Mouse (Mus musculus) kidney, embryonic 15.5 days (tissue): ENCODE measurements around the gene Gm42791. TPM values are rescaled to one million over a fixed set of nuclear protein-coding genes. Genes with fewer than 3 reads are reported as not detected.

Source experiments
- ATAC-seq: fragments of 200-750 bp; cut with Nextera tagmentation; replicated peaks from 2 replicates; pipeline ENCODE4 v1.8.0; 2017; ENCODE audit warnings: moderate TSS enrichment; ENCODE audit not compliant: low FRiP score
- H3K27ac ChIP-seq: fragments of 300-500 bp; sonication (generic); 2 replicates; pipeline ENCODE4 v1.5.1; 2015; ENCODE audit warnings: mild to moderate bottlenecking, inconsistent platforms
- H3K27me3 ChIP-seq: fragments of 300-500 bp; sonication (generic); 2 replicates; pipeline ENCODE4 v1.6.1; 2015; ENCODE audit warnings: inconsistent platforms
- H3K36me3 ChIP-seq: fragments of 300-500 bp; sonication (generic); 2 replicates; pipeline ENCODE4 v1.6.1; 2015; ENCODE audit warnings: inconsistent platforms
- H3K4me1 ChIP-seq: fragments of 300-500 bp; sonication (generic); 2 replicates; pipeline ENCODE4 v1.6.1; 2015; ENCODE audit warnings: inconsistent platforms
- H3K4me2 ChIP-seq: fragments of 300-500 bp; sonication (generic); 2 replicates; pipeline ENCODE4 v1.6.1; 2015; ENCODE audit warnings: moderate library complexity, mild to moderate bottlenecking, inconsistent platforms
- H3K4me3 ChIP-seq: fragments of 300-500 bp; sonication (generic); replicated peaks from 2 replicates; pipeline ENCODE4 v1.5.1; 2015; ENCODE audit warnings: mild to moderate bottlenecking, inconsistent platforms
- H3K9ac ChIP-seq: fragments of 300-500 bp; sonication (generic); 2 replicates; pipeline ENCODE4 v1.6.1; 2015; ENCODE audit warnings: mild to moderate bottlenecking, inconsistent platforms
- H3K9me3 ChIP-seq: fragments of 300-500 bp; sonication (generic); replicated peaks from 2 replicates; pipeline ENCODE4 v1.6.1; 2016; ENCODE audit warnings: inconsistent platforms
- WGBS: fragments of 180-500 bp; shearing (Covaris S2); methylation state at CpG from one replicate; pipeline ENCODE4 v1.1.7; 2015; ENCODE audit warnings: mixed read lengths; 5-methylcytosine and 5-hydroxymethylcytosine counted together
- polyA plus RNA-seq: library from polyadenylated mRNA; unstranded; fragments of >200 nt; fragmentation: Nextera tagmentation; extraction: Ambion mirVana; gene quantifications from 2 replicates; pipeline ENCODE4 v1.2.1, GENCODE M21; 2015

Gm42791 gene
- polyA plus RNA-seq, 1 experiment from 2014 or later = not detected

DNA sequence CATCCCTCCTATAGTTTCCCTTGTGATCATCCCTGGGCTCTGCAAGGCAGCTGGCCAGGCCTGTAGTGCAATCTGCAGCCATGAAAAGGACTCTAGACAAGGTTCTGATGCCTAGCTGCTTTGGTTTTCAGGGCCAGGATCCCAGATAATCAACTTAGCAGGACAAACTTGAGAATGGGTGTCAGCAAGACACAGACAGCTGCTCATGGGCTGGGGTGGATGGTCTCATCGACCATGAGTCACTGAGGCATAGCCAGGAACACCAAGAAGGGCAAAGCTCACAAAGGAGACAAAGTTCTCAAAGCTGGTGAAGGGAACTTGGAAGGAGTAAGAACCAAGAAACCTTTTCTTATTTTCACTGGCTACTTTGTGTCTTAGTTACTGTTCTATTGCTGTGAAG, 63.6 kb downstream of the Gm42791 start:
- no peak for ATAC-seq
- WGBS = 61% methylated on average over 1 of the region's 1 CpGs
- Histone ChIP-seq H3K9me3 (no peaks in the 10 kb centered on the region), H3K4me1 (peaks cover 33% of the 10 kb centered on the region), H3K27me3 (no peaks in the 10 kb centered on the region), H3K4me2 (no peak overlapping the region), H3K27ac (0 out of 2 replicates have a peak overlapping the region, but pooled peaks have one; percentile 46), H3K4me3 (no peak overlapping the region), H3K36me3 (no peaks in the 10 kb centered on the region), H3K9ac (no peak overlapping the region)

DNA sequence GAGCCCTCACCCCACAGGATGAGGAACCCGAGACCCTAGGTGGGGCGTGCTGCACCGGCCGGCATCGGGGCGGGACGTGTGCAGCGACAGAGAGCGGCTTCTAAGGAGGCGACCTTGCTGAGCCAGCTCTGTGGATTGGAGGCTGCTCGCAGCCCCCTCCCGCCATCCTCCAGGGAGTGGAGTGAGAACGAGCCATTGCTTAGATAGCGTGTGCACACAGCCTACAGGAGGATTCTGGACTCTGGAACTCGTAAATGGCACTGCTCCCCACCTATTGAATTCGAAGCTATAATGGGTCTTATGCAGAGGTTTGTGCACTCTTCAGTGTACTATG, 65.9 kb downstream of the Gm42791 start, which contains the start of gene Katnal1:
Gene Katnal1, minus strand, starts transcription at position 205 of the 334 bp plus-strand sequence.
- Histone ChIP-seq H3K27ac (peak within 1 kb of the TSS; percentile 86), H3K4me1 (peaks cover 35% of the 10 kb centered on the region), H3K36me3 (peaks cover 7% of the 10 kb centered on the region; the same call in 1 of the 2 replicates), H3K9ac (peak within 1 kb of the TSS; percentile 72), H3K27me3 (no peaks in the 10 kb centered on the region), H3K4me2 (peak within 1 kb of the TSS; percentile 90), H3K4me3 (peak within 1 kb of the TSS; percentile 65), H3K9me3 (no peaks in the 10 kb centered on the region)
- 4% methylated on average over 16 of the region's 16 CpGs for WGBS
- no peak; the same call in 1 of the 2 replicates for ATAC-seq

DNA sequence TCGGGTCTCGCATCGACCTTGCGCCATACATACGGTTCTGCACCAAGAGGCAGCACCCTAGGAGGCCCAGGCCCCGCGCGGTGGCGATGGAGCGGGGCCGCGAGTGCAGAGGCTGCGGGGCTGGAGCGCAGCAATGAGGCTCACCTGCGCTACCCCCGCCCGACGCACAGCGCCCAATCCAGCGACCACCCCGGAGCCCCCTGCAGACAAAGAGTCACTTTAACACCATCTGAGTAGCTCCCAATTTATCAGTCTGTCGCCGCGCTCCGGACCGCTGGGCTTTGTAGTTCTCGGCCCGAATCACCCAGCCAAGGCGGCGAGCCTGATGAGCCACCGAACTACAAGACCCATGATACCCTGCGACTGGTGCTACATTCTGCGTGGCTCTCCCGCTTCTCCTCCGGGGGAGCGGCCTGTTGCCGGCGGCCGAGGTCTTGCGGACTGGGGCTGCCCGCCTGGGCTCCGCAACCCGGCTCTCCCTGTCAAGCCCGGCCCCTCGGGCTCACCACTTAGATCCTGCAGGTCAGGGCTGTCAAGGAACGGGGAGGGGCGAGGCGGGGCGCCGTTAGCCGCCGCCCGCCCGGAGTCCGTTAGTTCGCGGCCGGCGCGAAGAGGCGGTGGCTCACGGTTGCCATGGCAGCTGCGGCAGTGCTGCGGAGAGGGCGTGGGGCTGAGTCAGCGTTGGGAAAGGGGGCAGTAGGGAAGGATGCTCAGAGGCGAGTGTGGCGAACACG, 66.4 kb downstream of the Gm42791 start:
- under 1% methylated on average over 69 of the region's 69 CpGs for WGBS
- ATAC-seq = peak; percentile 99
- Histone ChIP-seq H3K9me3 (no peaks in the 10 kb centered on the region), H3K27ac (peak overlapping the region; percentile 86), H3K9ac (peak overlapping the region; percentile 72), H3K4me1 (peaks cover 36% of the 10 kb centered on the region), H3K4me3 (peak overlapping the region; percentile 65), H3K27me3 (no peaks in the 10 kb centered on the region), H3K36me3 (peaks cover 7% of the 10 kb centered on the region; the same call in 1 of the 2 replicates), H3K4me2 (peak overlapping the region; percentile 90)

DNA sequence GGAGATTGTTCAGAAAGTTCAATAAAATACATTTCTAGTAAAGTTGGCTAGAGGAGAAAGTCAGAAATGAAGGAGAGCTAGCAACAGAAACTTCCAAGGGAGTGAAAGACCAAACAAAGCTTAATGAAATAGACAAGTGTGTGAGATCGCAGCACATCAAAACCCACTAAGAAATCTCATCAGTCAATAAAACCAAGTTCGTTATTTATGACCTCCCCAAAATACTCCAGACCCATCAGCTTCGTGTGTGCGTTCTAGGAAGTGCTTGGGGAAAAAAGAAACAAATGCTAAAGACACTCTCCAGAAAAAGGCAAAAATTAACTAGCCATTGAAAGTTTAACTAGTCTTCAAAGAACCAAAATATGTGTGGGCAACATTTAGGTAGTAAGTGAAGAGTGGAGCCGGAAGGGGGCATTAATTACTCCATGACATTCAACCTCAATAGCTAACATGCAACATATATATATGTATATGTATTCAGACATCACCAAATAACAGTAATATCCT, 67.2 kb downstream of the Gm42791 start:
- 31% methylated on average over 5 of the region's 5 CpGs for WGBS
- no peak for ATAC-seq
- peak overlapping the region; percentile 86 for H3K27ac ChIP-seq
- H3K4me1 ChIP-seq = peaks cover 38% of the 10 kb centered on the region
- peak overlapping the region; percentile 72 for H3K9ac ChIP-seq
- peaks cover 7% of the 10 kb centered on the region; the same call in 1 of the 2 replicates for H3K36me3 ChIP-seq
- no peaks in the 10 kb centered on the region for H3K27me3 ChIP-seq
- H3K4me3 ChIP-seq = peak overlapping the region; percentile 65
- H3K4me2 ChIP-seq = peak overlapping the region; percentile 90
- no peaks in the 10 kb centered on the region for H3K9me3 ChIP-seq

DNA sequence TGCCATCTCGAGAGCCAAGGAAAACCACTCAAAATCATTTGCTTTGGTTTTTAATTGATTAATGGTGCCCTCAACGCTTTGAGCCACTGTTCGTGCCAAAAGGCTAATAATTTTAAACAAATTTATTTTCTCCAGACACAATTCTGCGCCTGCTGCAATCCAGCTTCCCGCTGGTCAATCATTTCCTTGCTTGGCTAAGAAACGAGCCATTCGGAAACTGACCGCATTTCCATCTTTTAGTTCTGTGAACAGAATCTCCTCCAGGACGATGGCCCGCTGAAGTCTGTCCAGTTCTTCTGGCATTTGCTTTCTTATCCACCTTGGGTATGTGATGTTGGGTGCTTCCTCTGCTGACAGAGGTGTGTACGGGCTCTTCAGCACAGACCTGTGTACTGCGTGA, 70.4 kb downstream of the Gm42791 start:
- no peak overlapping the region for H3K4me2 ChIP-seq
- no peak overlapping the region for H3K4me3 ChIP-seq
- peaks cover 7% of the 10 kb centered on the region; the same call in 1 of the 2 replicates for H3K36me3 ChIP-seq
- H3K27me3 ChIP-seq = no peaks in the 10 kb centered on the region
- ATAC-seq = no peak
- no peak overlapping the region for H3K9ac ChIP-seq
- H3K9me3 ChIP-seq = no peaks in the 10 kb centered on the region
- no peak overlapping the region for H3K27ac ChIP-seq
- 63% methylated on average over 12 of the region's 12 CpGs for whole genome bisulfite sequencing
- peaks cover 34% of the 10 kb centered on the region for H3K4me1 ChIP-seq

DNA sequence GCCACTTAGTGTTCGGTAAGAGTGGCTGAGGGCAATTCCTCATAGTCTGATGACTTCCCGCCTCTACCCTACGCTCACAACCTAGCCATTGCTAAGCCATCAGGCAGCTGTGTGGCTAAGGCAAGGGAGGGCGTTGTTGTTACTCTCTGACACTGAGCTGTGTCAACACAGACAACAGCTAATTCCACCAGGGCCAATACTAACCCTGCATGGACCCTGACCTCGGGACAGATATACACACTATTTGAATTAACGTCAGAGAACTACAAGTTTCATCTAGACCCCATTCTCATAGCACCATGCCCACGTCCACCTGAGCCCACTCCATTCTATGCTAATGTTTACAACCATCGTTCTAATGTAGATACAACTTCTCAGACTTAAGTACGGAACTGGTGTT, 70.9 kb downstream of the Gm42791 start:
- Histone ChIP-seq H3K9me3 (no peaks in the 10 kb centered on the region), H3K4me1 (peaks cover 34% of the 10 kb centered on the region), H3K27ac (no peak overlapping the region; the same call in 1 of the 2 replicates), H3K4me2 (0 out of 2 replicates have a peak overlapping the region, but pooled peaks have one; percentile 30), H3K4me3 (no peak overlapping the region), H3K9ac (no peak overlapping the region), H3K27me3 (no peaks in the 10 kb centered on the region), H3K36me3 (peaks cover 7% of the 10 kb centered on the region; the same call in 1 of the 2 replicates)
- 64% methylated on average over 9 of the region's 9 CpGs for WGBS
- no peak for ATAC-seq

DNA sequence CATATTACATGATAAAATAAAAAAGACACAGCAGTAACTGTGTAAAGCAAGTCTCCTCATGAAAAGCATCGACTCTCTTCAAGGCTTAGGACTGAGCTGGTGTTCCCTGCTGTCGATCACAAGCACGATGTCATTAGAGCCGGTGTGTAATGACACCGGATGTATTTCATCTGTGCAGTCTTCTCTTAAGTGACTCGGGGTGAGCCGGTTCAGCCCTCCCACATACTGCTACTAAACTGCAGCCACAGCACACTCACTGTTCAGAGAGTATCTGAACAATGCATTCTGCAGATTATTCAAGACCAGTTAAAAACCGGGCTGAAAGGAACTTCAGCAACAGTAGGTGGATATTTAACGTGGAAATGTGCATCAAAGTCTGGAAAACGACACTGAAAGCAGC, 71.5 kb downstream of the Gm42791 start:
- Histone ChIP-seq H3K4me1 (peaks cover 39% of the 10 kb centered on the region), H3K4me3 (no peak overlapping the region), H3K4me2 (peak overlapping the region; percentile 30; the same call in 1 of the 2 replicates), H3K9me3 (no peaks in the 10 kb centered on the region), H3K27me3 (no peaks in the 10 kb centered on the region), H3K27ac (0 out of 2 replicates have a peak overlapping the region, but pooled peaks have one; percentile 10), H3K9ac (no peak overlapping the region), H3K36me3 (peaks cover 7% of the 10 kb centered on the region; the same call in 1 of the 2 replicates)
- no peak for ATAC-seq
- WGBS = 26% methylated on average over 10 of the region's 10 CpGs

DNA sequence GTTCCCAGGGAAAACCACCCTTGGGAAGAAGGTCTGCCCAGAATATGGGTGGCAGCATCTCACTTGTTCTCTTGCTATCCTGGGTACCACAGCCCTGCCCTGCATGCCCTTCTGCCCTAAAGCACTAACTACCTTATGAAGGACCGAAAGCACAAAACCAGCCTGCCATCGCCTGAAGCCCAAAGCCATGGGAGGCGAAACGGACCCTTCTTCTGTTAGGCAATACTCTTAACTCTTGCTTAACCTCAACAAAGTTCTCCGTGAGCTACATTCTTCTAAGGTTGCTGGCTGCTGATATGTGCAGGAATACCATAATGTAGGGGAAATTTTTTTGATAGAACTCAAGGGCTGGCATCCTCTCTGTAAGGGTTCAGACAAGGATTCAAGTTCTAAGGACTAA, 72.2 kb downstream of the Gm42791 start:
- no peak for ATAC-seq
- 74% methylated on average over 5 of the region's 5 CpGs for WGBS

DNA sequence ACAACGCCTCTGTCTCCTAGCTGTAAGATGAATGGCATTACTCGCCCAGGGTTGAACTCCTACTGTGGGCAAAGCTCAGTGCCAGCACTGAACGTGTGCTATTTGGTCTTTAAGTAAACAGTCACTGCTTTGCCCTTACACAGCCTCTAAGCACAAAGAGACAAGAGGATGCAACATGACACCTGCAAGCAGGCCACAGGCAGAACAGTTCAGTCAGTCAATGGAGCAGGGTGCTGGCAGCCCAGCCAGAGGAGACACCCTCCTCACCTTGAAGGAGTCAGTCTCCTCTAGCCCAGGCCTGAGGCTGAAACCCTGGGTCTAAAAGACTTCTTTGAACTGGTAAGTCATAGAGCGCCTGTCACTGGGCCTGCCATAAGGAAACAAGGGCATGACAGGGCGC, 76.9 kb downstream of the Gm42791 start:
- no peak overlapping the region for H3K9ac ChIP-seq
- peaks cover 17% of the 10 kb centered on the region for H3K36me3 ChIP-seq
- H3K9me3 ChIP-seq = no peaks in the 10 kb centered on the region
- H3K27me3 ChIP-seq = no peaks in the 10 kb centered on the region
- 0 out of 2 replicates have a peak, but pooled peaks have one; percentile 67 for ATAC-seq
- no peak overlapping the region for H3K4me2 ChIP-seq
- H3K27ac ChIP-seq = no peak overlapping the region
- H3K4me1 ChIP-seq = peaks cover 15% of the 10 kb centered on the region
- 64% methylated on average over 5 of the region's 5 CpGs for WGBS
- H3K4me3 ChIP-seq = no peak overlapping the region

More for the DNA sequence above, 72.2 kb downstream of the Gm42791 start:
- no peak overlapping the region for H3K9ac ChIP-seq
- peaks cover 11% of the 10 kb centered on the region for H3K36me3 ChIP-seq
- no peaks in the 10 kb centered on the region for H3K9me3 ChIP-seq
- H3K4me3 ChIP-seq = no peak overlapping the region
- H3K4me2 ChIP-seq = no peak overlapping the region
- H3K27me3 ChIP-seq = no peaks in the 10 kb centered on the region
- H3K27ac ChIP-seq = no peak overlapping the region
- peaks cover 41% of the 10 kb centered on the region for H3K4me1 ChIP-seq

DNA sequence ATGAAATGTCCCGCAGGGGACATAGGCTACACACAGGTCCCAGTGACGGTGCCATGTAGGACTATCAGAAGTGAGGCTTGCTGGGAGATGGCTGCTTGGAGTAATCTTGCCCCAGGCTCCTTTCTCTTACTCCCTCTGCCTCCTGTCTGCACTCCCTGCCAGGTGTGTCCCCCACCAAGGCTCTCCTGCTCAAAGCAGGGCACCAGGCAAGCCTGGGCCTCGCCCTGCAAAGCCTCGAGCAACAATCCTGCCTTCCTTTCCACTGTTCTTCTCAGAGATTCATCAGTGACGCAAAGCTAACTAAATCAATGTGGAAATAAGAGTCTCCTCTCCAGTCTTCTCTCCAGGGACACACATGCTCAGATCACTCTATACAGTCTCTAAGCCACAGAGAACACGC, 78.2 kb downstream of the Gm42791 start:
- H3K27me3 ChIP-seq = no peaks in the 10 kb centered on the region
- ATAC-seq = no peak
- H3K4me1 ChIP-seq = peaks cover 21% of the 10 kb centered on the region
- no peak overlapping the region for H3K27ac ChIP-seq
- WGBS = 90% methylated on average over 6 of the region's 6 CpGs
- no peak overlapping the region for H3K4me2 ChIP-seq
- H3K9ac ChIP-seq = no peak overlapping the region
- no peaks in the 10 kb centered on the region for H3K9me3 ChIP-seq
- no peak overlapping the region for H3K4me3 ChIP-seq
- H3K36me3 ChIP-seq = peaks cover 26% of the 10 kb centered on the region

DNA sequence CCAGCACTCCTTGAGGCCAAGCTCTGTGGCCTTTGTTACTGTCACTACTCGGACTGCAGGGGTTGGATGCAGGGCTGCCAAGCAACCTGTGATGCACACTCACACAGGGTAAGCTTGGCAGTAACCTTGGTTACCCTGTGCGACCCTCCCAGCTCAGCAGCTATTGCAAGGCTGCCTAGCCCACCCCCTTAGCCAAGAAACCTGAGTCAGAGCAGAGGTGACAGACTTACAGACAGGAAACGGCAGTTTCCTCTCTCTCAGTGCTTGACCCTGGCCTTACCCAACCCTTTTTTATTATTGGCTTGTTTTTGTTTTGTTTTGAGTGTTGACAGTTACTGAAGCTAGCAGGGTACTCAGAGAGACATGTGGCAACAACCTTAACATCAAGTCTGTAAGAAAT, 82.7 kb downstream of the Gm42791 start:
- Histone ChIP-seq H3K4me2 (no peak overlapping the region), H3K9ac (no peak overlapping the region), H3K4me3 (no peak overlapping the region), H3K27me3 (no peaks in the 10 kb centered on the region), H3K36me3 (peaks cover 27% of the 10 kb centered on the region), H3K9me3 (no peaks in the 10 kb centered on the region), H3K27ac (no peak overlapping the region), H3K4me1 (peaks cover 24% of the 10 kb centered on the region)
- 23% methylated on average over 3 of the region's 3 CpGs for WGBS
- no peak for ATAC-seq

DNA sequence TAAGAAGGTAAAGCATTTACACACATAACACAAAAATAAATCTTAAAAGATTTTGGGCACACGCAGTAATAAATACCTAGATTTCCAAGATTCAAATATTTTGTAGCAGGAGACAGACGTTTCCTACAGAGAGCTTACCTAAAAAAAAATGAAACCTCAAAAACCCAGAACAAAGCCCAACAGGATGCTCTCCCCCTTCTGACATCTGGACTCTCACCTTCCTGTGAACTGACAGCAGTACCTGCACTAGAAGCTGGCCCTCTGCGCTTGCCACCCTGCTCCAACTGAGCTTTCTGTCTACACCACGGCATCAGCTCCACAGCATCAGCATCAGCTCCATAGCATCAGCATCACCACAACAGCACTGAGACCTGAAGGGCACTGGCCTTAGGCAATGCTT, 84.9 kb downstream of the Gm42791 start:
- Histone ChIP-seq H3K27me3 (no peaks in the 10 kb centered on the region), H3K4me2 (no peak overlapping the region), H3K36me3 (peaks cover 19% of the 10 kb centered on the region), H3K4me1 (peaks cover 30% of the 10 kb centered on the region), H3K27ac (no peak overlapping the region), H3K9me3 (no peaks in the 10 kb centered on the region), H3K4me3 (no peak overlapping the region), H3K9ac (no peak overlapping the region)
- 86% methylated on average over 4 of the region's 4 CpGs for WGBS
- no peak for ATAC-seq
